In genomic region chr12:106173211-106173610, GRCm38 (mm10) we compare ENCODE assay signal across 17 mouse cellular contexts.
A peak's percentile ranks its signal among the peaks of the same experiment; 100 is the strongest.
DNase-seq lines count a peak whose midpoint lies in the region; ATAC-seq and TF ChIP-seq lines count a peak whose summit lies in the region.
"Had no signal": no experiment of that assay in that cellular context is flagged by ENCODE, and none has a peak within 500 bp of the region (broad histone marks: within the 10 kb centered on the region; RNA-seq: fewer than 3 reads in every experiment).

No protein-coding gene starts in this region.

- no peaks in the 10 kb centered on the region for H3K9me3 ChIP-seq in ES-Bruce4 (replicated peaks; ENCODE audit: control insufficient read depth, insufficient read depth, low read length, poor library complexity, severe bottlenecking)
- no peaks in the 10 kb centered on the region for H3K9me3 ChIP-seq in forebrain, embryonic 12.5 days
- no peaks in the 10 kb centered on the region for H3K9me3 ChIP-seq in hindbrain, embryonic 14.5 days (ENCODE audit: control insufficient read depth, low read length)
- H3K9me3 ChIP-seq in midbrain, embryonic 16.5 days (replicated peaks; ENCODE audit: control insufficient read depth, low read length, poor library complexity, severe bottlenecking) = no peaks in the 10 kb centered on the region
- H3K9me3 ChIP-seq: intestine, embryonic 15.5 days; liver, embryonic 15.5 days had no signal

- WGBS in forebrain, embryonic 12.5 days = 29% methylated on average over 8 of the region's 8 CpGs
- WGBS in hindbrain, embryonic 14.5 days = 14% methylated on average over 8 of the region's 8 CpGs
- WGBS in midbrain, embryonic 16.5 days = 14% methylated on average over 8 of the region's 8 CpGs

- TF ChIP-seq EP300 in ES-Bruce4 (IDR thresholded peaks at IDR 0.05; ENCODE audit: insufficient read depth, low read depth, low read length) = no peak

- H3K9ac ChIP-seq in ES-Bruce4 (ENCODE audit: low read depth, poor library complexity, severe bottlenecking) = 0 out of 2 replicates have a peak overlapping the region, but pooled peaks have one; percentile 34
- H3K9ac ChIP-seq in forebrain, embryonic 12.5 days = 0 out of 2 replicates have a peak overlapping the region, but pooled peaks have one; percentile 44
- H3K9ac ChIP-seq in hindbrain, embryonic 14.5 days = no peak overlapping the region
- no peak overlapping the region for H3K9ac ChIP-seq in midbrain, embryonic 16.5 days (ENCODE audit: low read depth, low read length)
- H3K9ac ChIP-seq: intestine, embryonic 15.5 days; liver, embryonic 15.5 days had no signal

- no peak for ATAC-seq in forebrain, embryonic 12.5 days (ENCODE audit: low FRiP score)
- ATAC-seq in hindbrain, embryonic 14.5 days (ENCODE audit: low FRiP score) = no peak
- ATAC-seq in midbrain, embryonic 16.5 days = no peak

- no peak for TF ChIP-seq CTCF in ES-Bruce4 (IDR thresholded peaks at IDR 0.05; ENCODE audit: low read depth, low read length)

- H3K27me3 ChIP-seq in ES-Bruce4 (ENCODE audit: control insufficient read depth, insufficient read depth, low read length, poor library complexity, severe bottlenecking) = no peaks in the 10 kb centered on the region
- H3K27me3 ChIP-seq in forebrain, embryonic 12.5 days = peaks cover 33% of the 10 kb centered on the region
- no peaks in the 10 kb centered on the region for H3K27me3 ChIP-seq in hindbrain, embryonic 14.5 days (ENCODE audit: control insufficient read depth, insufficient read depth, low read length)
- no peaks in the 10 kb centered on the region for H3K27me3 ChIP-seq in midbrain, embryonic 16.5 days (ENCODE audit: control insufficient read depth, insufficient read depth, low read depth, low read length)

- DNase-seq in hindbrain, embryonic 14.5 days (ENCODE audit: low spot score) = no peak
- DNase-seq in ovary, postnatal 14 days (ENCODE audit: low spot score) = no peak
- no peak for DNase-seq in frontal cortex, postnatal 10 days (ENCODE audit: low spot score in 2 of 2)
- no peak for DNase-seq in left cerebral cortex, adult 8-10 months (ENCODE audit: low spot score in 2 of 2)
- DNase-seq: adrenal gland, postnatal 36 days; B cell, adult 2 months; cerebellum, postnatal 36 days; heart, adult 11 months; layer of hippocampus, postnatal 36 days; spleen, adult 18-20 months; thymus, postnatal 4 days had no signal

- H3K4me2 ChIP-seq in forebrain, embryonic 12.5 days = peak overlapping the region; percentile 84; the same call in 1 of the 2 replicates
- peak overlapping the region; percentile 87 for H3K4me2 ChIP-seq in hindbrain, embryonic 14.5 days (replicated peaks)
- peak overlapping the region; percentile 83; the same call in 1 of the 2 replicates for H3K4me2 ChIP-seq in midbrain, embryonic 16.5 days (ENCODE audit: low read length)

- no peak for TF ChIP-seq POLR2A in ES-Bruce4 (IDR thresholded peaks at IDR 0.05; ENCODE audit: insufficient read depth, low read length)

- H3K4me3 ChIP-seq in ES-Bruce4 (ENCODE audit: low read depth, low read length) = no peak overlapping the region
- H3K4me3 ChIP-seq in forebrain, embryonic 12.5 days (replicated peaks) = no peak overlapping the region
- H3K4me3 ChIP-seq in hindbrain, embryonic 14.5 days (replicated peaks; ENCODE audit: low read length) = no peak overlapping the region
- no peak overlapping the region for H3K4me3 ChIP-seq in midbrain, embryonic 16.5 days (ENCODE audit: low read depth, low read length)
- H3K4me3 ChIP-seq: liver, embryonic 15.5 days had no signal

- H3K36me3 ChIP-seq in ES-Bruce4 (ENCODE audit: control insufficient read depth, insufficient read depth, low read length, poor library complexity, severe bottlenecking) = no peaks in the 10 kb centered on the region
- H3K36me3 ChIP-seq in forebrain, embryonic 12.5 days (replicated peaks) = no peaks in the 10 kb centered on the region
- H3K36me3 ChIP-seq in hindbrain, embryonic 14.5 days (replicated peaks; ENCODE audit: control insufficient read depth, insufficient read depth) = no peaks in the 10 kb centered on the region
- no peaks in the 10 kb centered on the region for H3K36me3 ChIP-seq in midbrain, embryonic 16.5 days (ENCODE audit: control insufficient read depth, insufficient read depth, low read length)
- H3K36me3 ChIP-seq: intestine, embryonic 15.5 days; liver, embryonic 15.5 days had no signal

- H3K27ac ChIP-seq in ES-Bruce4 (ENCODE audit: insufficient read depth, low read length) = no peak overlapping the region
- H3K27ac ChIP-seq in forebrain, embryonic 12.5 days = no peak overlapping the region
- H3K27ac ChIP-seq in hindbrain, embryonic 14.5 days = no peak overlapping the region
- H3K27ac ChIP-seq in midbrain, embryonic 16.5 days (ENCODE audit: low read length) = no peak overlapping the region
- H3K27ac ChIP-seq: intestine, embryonic 15.5 days; kidney, postnatal 0 days; liver, embryonic 15.5 days had no signal

- H3K4me1 ChIP-seq in ES-Bruce4 (ENCODE audit: control insufficient read depth, insufficient read depth, low read length) = peaks cover 14% of the 10 kb centered on the region
- peaks cover 33% of the 10 kb centered on the region for H3K4me1 ChIP-seq in forebrain, embryonic 12.5 days
- H3K4me1 ChIP-seq in hindbrain, embryonic 14.5 days (replicated peaks; ENCODE audit: control insufficient read depth, insufficient read depth, low read length) = peaks cover 24% of the 10 kb centered on the region
- H3K4me1 ChIP-seq in midbrain, embryonic 16.5 days (ENCODE audit: control insufficient read depth, insufficient read depth, low read length) = peaks cover 26% of the 10 kb centered on the region
- H3K4me1 ChIP-seq: liver, embryonic 15.5 days had no signal

Comparison
In these comparisons a context has a peak if more than half of its experiments do, and no peak if none do; other contexts are left out.
1. H3K9ac ChIP-seq: peak in ES-Bruce4 (single experiment) and forebrain, embryonic 12.5 days (single experiment); none in hindbrain, embryonic 14.5 days (single experiment) and midbrain, embryonic 16.5 days (single experiment).
2. Peak in every context shown above with its lines, with median percentiles within 50 percentile points of each other: H3K4me2 ChIP-seq.